Mouse (Mus musculus) granulocyte monocyte progenitor cell, adult 5-6 weeks (primary cell): ENCODE measurements around the gene Rin3. TPM values are rescaled to one million over a fixed set of nuclear protein-coding genes. Genes with fewer than 3 reads are reported as not detected.

Experiments
- ATAC-seq: replicated peaks from 2 replicates; pipeline ENCODE4 v1.8.0; 2016; ENCODE audit warnings: mild to moderate bottlenecking, moderate TSS enrichment, inconsistent platforms; ENCODE audit not compliant: poor library complexity, severe bottlenecking
- total RNA-seq, 2 experiments: library from RNA; stranded (forward) in 1 of 2; stranded (reverse) in 1 of 2; fragments of 200-712, 200-1000 nt in 1 of 2; fragments of >200 nt in 1 of 2; fragmentation: Nextera tagmentation in 1 of 2; gene quantifications; 2 replicates each; pipeline ENCODE4 v1.2.3; 2014 to 2017

Rin3 gene
- total RNA-seq, 2 experiments from 2014 or later, result 64.3 to 263 TPM

DNA sequence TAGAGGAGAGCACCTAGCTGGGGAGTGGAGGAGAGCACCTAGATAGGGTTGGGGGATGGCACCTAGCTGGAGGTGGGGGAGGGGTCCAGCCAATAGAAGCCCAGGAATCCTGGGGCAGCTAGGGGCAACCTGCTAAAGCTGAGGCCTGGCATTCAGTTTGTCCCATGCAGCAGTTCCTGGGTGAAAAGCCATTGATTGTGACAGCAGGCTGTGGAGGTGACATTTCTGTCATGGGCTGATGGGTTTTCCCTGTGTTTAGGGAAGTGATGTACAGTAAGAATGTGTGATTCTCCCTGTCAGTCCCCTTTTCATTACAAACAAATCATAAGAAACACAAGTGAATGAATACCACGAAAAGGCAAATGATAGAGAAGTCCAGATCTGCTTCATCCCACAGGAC, 13.5 kb downstream of the Rin3 start:
- ATAC-seq, result peak; percentile 23

DNA sequence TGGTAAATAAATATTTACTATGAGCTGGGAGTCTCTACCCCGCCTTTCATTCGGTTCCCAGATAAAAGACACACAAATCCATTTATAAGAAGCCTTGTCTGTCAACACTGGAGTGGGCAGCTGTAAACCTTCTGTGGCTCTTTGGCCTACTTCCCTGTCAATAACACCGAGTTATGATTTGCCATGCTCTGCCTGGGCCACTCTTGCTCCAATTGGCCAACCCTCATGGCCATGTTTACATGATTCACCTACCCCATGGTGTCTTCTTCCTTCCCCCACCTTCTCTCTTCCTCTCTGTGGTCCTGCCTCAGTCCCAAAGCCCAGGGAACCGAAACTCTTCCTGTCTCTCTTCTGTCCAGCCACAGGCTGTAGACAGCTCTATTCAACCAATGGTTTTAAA, 14.1 kb downstream of the Rin3 start:
- peak; percentile 80 for ATAC-seq

DNA sequence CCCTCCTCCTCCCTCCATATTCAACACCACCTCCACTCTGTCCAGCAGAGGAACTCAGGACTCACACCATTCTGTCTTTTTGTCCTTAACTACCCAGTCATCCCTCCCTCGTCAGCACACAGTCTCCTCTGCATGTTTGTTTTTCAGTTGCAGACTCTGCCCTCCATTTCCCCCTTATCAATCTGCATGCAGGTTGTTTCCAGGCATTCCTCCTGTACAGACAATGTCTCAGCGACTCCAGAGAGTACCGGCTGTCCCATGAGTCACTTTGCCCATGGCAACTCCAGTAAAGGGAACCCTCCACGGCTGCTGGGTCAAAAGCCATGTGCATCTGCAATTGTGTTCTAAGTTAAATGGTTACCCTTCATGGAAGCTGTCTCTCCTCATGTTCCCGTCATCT, 16.4 kb downstream of the Rin3 start:
- no peak for ATAC-seq

- no peak for ATAC-seq
Observed at GRCm38 (mm10) chr12:102301585-102301984, 18.7 kb downstream of the Rin3 start.

- ATAC-seq, result peak; percentile 91
Observed at GRCm38 (mm10) chr12:102302322-102302721, 19.5 kb downstream of the Rin3 start.

GRCm38 (mm10) chr12:102302831-102303351, 20.0 kb downstream of the Rin3 start:
- ATAC-seq, result no peak

- ATAC-seq, result no peak
Observed at GRCm38 (mm10) chr12:102303867-102304266, 21.0 kb downstream of the Rin3 start.

DNA sequence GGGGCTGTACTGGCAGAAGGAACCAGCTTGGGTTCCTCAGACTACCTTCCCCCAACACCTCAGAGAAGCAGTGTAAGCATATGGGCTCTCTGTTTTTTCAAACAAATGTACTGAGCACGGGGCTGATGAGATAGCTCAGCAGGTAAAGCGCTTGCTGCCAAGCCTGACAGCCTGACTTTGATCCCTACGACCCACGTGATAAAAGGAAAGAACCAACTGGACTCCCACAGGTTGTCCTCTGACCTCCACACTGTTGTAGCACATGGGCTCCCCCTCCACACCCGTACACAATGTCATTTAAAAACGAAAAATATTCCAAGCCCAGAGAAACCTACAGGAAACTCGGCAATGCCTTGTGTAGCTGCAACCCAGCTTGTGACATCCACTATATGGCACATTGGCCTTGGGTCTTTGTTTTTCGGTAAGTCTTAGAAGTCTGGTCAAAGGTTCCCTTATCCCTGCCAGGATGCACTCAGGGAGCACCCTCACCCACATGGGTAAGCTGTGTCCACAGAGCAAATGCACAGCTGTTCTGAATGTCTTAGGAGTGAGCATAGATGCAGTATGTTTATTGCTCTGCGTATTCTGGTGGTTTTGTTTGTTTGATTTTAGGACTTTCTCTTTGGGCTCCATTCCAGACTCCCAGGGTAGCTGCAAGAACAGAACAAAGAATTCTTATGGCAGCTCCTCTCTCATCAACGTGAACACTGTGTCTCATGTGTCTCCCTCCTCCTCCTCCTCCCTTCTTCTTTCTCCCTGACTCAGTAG, 22.4 kb downstream of the Rin3 start:
- ATAC-seq, result no peak

DNA sequence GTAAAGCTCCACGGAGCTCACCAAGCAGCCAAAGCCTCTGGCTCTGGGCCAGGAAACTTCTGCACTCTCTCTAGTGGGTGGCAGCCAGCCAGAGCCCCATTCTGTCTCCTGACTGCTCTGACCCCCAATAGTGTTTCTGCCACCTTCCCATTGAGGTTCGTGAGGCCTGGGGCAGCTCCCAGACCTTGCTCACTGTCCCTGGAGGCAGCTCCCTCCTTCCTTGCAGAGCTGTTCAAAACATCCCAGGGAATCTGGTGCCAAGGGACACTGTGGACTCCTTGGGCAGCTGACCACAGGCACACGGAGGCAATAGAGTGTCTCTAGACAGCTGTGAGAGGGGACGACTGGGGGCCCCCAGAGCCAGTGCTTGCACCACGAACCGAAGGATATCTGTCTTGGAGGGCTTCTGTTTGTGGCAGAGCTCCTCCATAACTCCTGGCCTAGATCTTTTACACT, 25.2 kb downstream of the Rin3 start:
- no peak for ATAC-seq

GRCm38 (mm10) chr12:102308457-102309011, 25.7 kb downstream of the Rin3 start:
- ATAC-seq, result 0 out of 2 replicates have a peak, but pooled peaks have one; percentile 6

DNA sequence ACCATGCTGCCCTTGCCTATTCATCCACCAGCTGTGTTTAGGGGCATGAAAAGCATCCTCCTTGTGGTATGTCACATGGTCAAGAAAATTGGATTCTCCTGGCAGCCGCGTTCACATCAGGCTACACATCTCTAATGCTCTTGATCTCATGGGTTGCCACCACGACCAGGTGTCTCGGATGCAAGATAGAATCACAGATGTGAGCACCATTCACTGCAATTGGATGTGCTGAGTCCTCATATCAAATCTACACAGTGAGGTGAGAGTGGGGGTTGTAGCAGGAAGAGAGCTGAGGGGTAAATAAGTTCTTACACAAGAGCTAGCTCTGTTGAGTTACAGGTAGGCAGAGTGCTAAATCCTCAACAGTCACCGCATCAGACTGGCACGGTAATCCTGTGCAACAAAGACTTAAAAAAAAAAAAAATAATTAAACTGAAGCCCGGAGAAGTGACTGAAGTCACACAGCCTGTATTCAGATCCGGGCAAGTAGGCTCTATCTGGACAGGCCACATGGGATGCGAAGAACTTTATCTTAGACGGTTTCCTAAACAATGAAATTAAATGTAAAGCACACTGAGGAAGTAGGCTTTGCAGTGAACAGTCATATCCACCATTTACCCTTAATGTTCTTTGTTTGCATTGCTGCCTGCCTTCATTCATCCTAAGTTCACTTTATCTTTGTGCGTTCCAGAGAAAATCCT, 26.4 kb downstream of the Rin3 start:
- no peak for ATAC-seq

DNA sequence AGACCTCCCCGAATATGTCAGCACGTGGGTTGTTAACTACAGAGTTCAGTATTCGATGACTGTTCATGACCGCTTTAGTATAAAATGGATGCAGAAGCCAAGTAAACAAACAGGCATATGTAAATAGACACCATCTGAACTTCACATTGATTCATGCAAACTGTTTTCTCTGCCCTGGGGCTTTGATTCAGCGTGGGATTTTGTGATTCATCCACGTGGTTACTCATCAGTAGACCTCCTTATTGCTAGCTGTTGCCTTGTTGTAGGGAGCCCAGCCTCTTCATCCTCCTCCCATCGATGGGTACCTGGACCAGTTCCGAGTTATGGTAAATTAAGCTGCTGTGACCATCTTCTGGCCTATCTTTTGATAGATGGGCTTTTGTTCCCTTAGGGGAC, 26.9 kb downstream of the Rin3 start:
- ATAC-seq, result no peak

DNA sequence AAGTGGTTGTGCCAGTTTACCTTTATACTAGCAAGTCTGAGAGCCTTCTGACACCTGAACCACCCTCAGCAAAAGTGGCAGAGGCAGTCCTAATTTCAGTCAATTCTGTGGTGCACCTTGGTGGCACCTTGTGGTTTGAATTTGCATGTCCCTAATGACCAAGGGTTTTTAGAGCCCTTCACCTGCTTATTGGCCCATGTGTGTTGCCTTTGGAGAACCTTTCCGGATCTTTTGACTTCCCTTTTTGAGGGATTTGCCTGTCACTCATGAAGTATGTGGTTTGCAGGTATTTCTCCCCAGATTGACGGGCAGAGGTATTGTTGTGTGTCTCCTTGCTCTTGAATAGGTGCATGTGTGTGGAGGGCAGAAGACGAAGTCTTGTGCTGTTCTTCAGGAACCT, 27.4 kb downstream of the Rin3 start:
- ATAC-seq, result no peak

DNA sequence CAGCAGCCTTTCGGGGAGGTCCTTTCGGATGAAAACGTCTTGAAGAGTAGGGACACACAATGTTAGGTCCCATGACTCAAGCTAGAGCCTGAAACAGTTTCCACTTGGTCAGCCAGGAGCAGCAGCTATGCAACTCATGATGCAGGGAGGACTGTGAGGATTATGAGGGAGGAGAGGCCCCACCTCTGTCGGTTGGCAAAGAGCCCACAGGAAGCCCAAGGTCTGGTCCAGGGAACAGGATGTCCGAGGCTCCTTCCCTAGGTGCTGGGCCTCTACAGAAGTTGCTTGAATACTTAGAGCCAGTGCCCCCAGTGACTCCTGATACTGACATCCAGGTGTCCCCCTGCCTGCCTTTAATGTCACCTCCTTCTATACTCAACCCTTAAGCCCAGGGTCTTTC, 28.6 kb downstream of the Rin3 start:
- no peak for ATAC-seq

DNA sequence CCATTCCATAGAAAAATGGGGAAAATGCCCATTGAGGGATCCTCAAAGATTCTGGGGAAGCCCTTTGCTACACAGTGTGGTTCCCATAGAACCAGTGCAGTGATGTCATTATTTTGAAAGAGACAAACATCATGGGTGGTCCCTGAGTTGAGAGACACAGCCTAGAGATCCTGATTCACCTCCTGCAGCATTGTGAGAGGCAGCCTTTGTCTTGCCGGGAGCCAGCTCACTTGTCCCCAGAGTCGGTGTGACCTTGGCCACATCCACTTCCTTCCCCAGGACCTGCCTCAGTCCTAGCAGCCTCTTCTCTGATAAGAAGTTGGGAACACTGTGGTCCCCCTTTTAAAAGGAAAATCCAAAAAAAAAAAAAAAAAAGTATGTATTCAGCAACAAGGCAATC, 36.3 kb downstream of the Rin3 start:
- ATAC-seq, result no peak

DNA sequence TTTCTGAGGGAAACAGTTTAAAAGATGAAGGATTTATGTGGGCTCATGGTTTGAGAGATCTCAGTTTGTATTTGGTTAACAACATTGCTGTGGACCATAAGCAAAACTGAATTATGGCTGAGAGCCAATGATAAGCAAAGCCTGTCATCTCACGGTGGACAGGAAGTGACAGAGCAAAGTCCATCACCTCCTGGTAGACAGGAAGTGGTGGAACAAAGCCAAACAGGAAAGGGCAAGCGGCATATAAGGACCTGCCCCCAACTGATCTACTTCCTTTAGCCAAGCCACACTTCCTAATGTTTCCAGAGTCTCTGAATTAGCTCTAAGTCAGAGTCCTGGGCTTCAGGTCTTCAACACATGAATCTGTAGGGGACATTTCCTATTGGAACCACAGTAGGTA, 37.1 kb downstream of the Rin3 start:
- peak; percentile 65 for ATAC-seq

GRCm38 (mm10) chr12:102320322-102320721, 37.5 kb downstream of the Rin3 start:
- no peak for ATAC-seq

GRCm38 (mm10) chr12:102321064-102321728, 38.3 kb downstream of the Rin3 start:
- ATAC-seq, result peak; percentile 72

DNA sequence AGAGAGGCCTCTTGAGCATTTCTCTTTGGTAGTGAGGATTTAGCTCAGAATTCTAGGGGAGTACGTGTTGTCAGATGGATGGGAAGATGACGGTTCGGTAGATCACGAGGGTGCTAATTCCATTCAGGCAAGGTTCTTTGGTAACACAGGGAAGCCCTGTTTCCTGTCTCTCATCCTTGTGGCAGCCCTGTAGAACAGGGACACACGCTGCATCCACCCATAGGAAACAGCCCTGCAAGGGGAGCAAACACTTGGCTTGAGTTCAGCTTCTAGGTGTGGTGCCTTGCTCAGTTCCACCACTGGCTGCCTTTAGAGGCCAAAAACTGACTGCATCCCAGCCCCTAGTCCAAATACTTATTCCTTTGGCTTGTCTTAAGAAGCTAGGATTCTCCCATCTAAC, 39.0 kb downstream of the Rin3 start:
- ATAC-seq, result no peak

DNA sequence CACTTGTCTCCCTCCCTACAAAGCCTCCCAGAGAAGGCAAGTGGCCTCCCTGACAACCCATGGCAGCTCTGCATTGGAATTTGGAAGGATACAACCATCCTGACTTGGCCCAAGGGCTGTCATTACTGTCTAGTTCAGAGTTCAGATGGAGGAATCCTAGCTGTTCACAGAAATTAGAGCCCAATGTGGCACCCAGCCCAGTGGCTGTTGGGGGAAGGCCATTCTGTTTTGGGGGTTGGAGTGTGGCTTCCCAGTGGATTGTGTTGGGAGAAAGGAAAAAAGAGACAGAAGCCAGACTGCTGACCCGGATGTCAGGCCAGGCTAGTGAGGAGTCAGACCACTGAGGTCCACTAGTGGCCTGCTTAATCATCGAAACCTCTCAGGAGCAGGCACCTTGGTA, 40.5 kb downstream of the Rin3 start:
- ATAC-seq, result no peak
